Mouse (Mus musculus) forebrain, embryonic 10.5 days (tissue): ENCODE results near the gene Clip1. TPM values are rescaled to one million over a fixed set of nuclear protein-coding genes. Genes with fewer than 3 reads are reported as not detected.

Experiments
- DNase-seq: peaks from one replicate; pipeline ENCODE4 v3.0.0-alpha.2; 2017; ENCODE audit warnings: low spot score; ENCODE audit errors: extremely low spot score
- H3K27ac ChIP-seq: fragments of 300-500 bp; sonication (generic); 2 replicates; pipeline ENCODE4 v1.5.1; 2016; ENCODE audit warnings: mild to moderate bottlenecking
- H3K27me3 ChIP-seq: fragments of 300-500 bp; sonication (generic); 2 replicates; pipeline ENCODE4 v1.6.1; 2016; ENCODE audit warnings: mild to moderate bottlenecking; ENCODE audit not compliant: poor library complexity, severe bottlenecking
- H3K36me3 ChIP-seq: fragments of 300-500 bp; sonication (generic); replicated peaks from 2 replicates; pipeline ENCODE4 v1.6.1; 2016; ENCODE audit warnings: mild to moderate bottlenecking, moderate library complexity
- H3K4me1 ChIP-seq: fragments of 300-500 bp; sonication (generic); 2 replicates; pipeline ENCODE4 v1.6.1; 2016
- H3K4me3 ChIP-seq: fragments of 300-500 bp; sonication (generic); 2 replicates; pipeline ENCODE4 v1.5.1; 2016; ENCODE audit warnings: mild to moderate bottlenecking, moderate library complexity
- H3K9me3 ChIP-seq: fragments of 300-500 bp; sonication (generic); 2 replicates; pipeline ENCODE4 v1.6.1; 2016; ENCODE audit warnings: mild to moderate bottlenecking, moderate library complexity
- WGBS: fragments of 180-500 bp; shearing (Covaris S2); methylation state at CpG from one replicate; pipeline ENCODE4 v1.1.7; 2016; 5-methylcytosine and 5-hydroxymethylcytosine counted together
- polyA plus RNA-seq: library from polyadenylated mRNA; unstranded; fragments of >200 nt; fragmentation: Nextera tagmentation; extraction: Ambion mirVana; gene quantifications from 2 replicates; pipeline ENCODE4 v1.2.1, GENCODE M21; 2016

Gene Clip1
- polyA plus RNA-seq, 1 experiment from 2014 or later, result 55.8 TPM

GRCm38 (mm10) chr5:123572357-123573186 lies 111.8 kb downstream of the Clip1 start, which contains the start of gene Vps33a:
Vps33a (minus strand) TSS chr5:123573038.
- peak; percentile 99 for DNase-seq
- WGBS, result under 1% methylated on average over 54 of the region's 54 CpGs

DNA sequence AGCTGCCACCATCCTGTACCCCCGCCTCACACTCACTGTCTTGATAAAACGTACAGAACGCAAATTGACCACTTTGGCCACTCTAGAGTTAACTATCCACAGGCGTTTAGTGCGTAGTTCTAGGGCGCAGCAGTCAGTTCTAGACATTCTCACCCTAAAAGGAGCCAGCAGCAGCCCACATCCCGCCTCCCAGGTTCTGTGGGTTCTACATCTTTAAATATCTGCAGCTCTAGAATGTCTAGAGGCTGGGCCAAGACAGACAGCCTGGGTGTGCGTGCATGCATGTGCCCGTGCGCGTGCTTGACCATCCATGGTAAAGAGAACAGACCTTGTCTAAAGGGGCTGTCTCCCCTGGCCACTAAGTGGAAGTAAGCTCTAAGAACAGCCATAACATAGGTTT lies 123.3 kb downstream of the Clip1 start:
- peaks cover 94% of the 10 kb centered on the region for H3K36me3 ChIP-seq
- H3K4me1 ChIP-seq, result no peaks in the 10 kb centered on the region
- H3K4me3 ChIP-seq, result no peak overlapping the region
- no peaks in the 10 kb centered on the region for H3K9me3 ChIP-seq
- no peak for DNase-seq
- H3K27me3 ChIP-seq, result no peaks in the 10 kb centered on the region
- 94% methylated on average over 11 of the region's 11 CpGs for WGBS
- no peak overlapping the region for H3K27ac ChIP-seq

More at GRCm38 (mm10) chr5:123572357-123573186, 111.8 kb downstream of the Clip1 start, which contains the start of gene Vps33a:
- H3K36me3 ChIP-seq, result peaks cover 36% of the 10 kb centered on the region
- H3K9me3 ChIP-seq, result no peaks in the 10 kb centered on the region
- peak within 1 kb of the TSS; percentile 98 for H3K4me3 ChIP-seq
- H3K27ac ChIP-seq, result peak within 1 kb of the TSS; percentile 90
- peaks cover 13% of the 10 kb centered on the region for H3K4me1 ChIP-seq
- no peaks in the 10 kb centered on the region for H3K27me3 ChIP-seq

GRCm38 (mm10) chr5:123559588-123559987 lies 124.8 kb downstream of the Clip1 start:
- H3K4me1 ChIP-seq, result no peaks in the 10 kb centered on the region
- H3K9me3 ChIP-seq, result no peaks in the 10 kb centered on the region
- DNase-seq, result no peak
- peaks cover 89% of the 10 kb centered on the region for H3K36me3 ChIP-seq
- no peaks in the 10 kb centered on the region for H3K27me3 ChIP-seq
- H3K4me3 ChIP-seq, result no peak overlapping the region
- WGBS, result 93% methylated on average over 8 of the region's 8 CpGs
- no peak overlapping the region for H3K27ac ChIP-seq

GRCm38 (mm10) chr5:123556451-123556850 lies 128.0 kb downstream of the Clip1 start:
- H3K4me3 ChIP-seq, result no peak overlapping the region
- DNase-seq, result no peak
- no peaks in the 10 kb centered on the region for H3K4me1 ChIP-seq
- WGBS, result 70% methylated on average over 2 of the region's 2 CpGs
- H3K9me3 ChIP-seq, result no peaks in the 10 kb centered on the region
- H3K27ac ChIP-seq, result no peak overlapping the region
- no peaks in the 10 kb centered on the region for H3K27me3 ChIP-seq
- peaks cover 63% of the 10 kb centered on the region for H3K36me3 ChIP-seq

GRCm38 (mm10) chr5:123555693-123556092 lies 128.7 kb downstream of the Clip1 start:
- Histone ChIP-seq H3K36me3 (peaks cover 56% of the 10 kb centered on the region), H3K4me3 (no peak overlapping the region), H3K4me1 (no peaks in the 10 kb centered on the region), H3K27me3 (no peaks in the 10 kb centered on the region), H3K27ac (no peak overlapping the region), H3K9me3 (no peaks in the 10 kb centered on the region)
- no peak for DNase-seq
- 90% methylated on average over 7 of the region's 7 CpGs for WGBS

- no peaks in the 10 kb centered on the region for H3K27me3 ChIP-seq
- peaks cover 86% of the 10 kb centered on the region for H3K36me3 ChIP-seq
- no peak overlapping the region for H3K27ac ChIP-seq
- 95% methylated on average over 10 of the region's 10 CpGs for WGBS
- H3K9me3 ChIP-seq, result no peaks in the 10 kb centered on the region
- H3K4me1 ChIP-seq, result no peaks in the 10 kb centered on the region
- no peak for DNase-seq
- no peak overlapping the region for H3K4me3 ChIP-seq
Measured at GRCm38 (mm10) chr5:123533801-123534200, 150.6 kb downstream of the Clip1 start.

- Histone ChIP-seq H3K4me3 (no peak overlapping the region), H3K36me3 (peaks cover 74% of the 10 kb centered on the region), H3K9me3 (no peaks in the 10 kb centered on the region), H3K4me1 (no peaks in the 10 kb centered on the region), H3K27ac (no peak overlapping the region), H3K27me3 (0 out of 2 replicates have a peak, but pooled peaks cover 4% of the 10 kb centered on the region)
- WGBS, result 88% methylated on average over 8 of the region's 8 CpGs
- DNase-seq, result no peak
Measured at GRCm38 (mm10) chr5:123530056-123530455, 154.4 kb downstream of the Clip1 start.

GRCm38 (mm10) chr5:123528641-123529040 lies 155.8 kb downstream of the Clip1 start:
- Histone ChIP-seq H3K4me3 (no peak overlapping the region), H3K36me3 (peaks cover 61% of the 10 kb centered on the region), H3K9me3 (no peaks in the 10 kb centered on the region), H3K27ac (no peak overlapping the region), H3K27me3 (0 out of 2 replicates have a peak, but pooled peaks cover 4% of the 10 kb centered on the region), H3K4me1 (peaks cover 7% of the 10 kb centered on the region)
- no peak for DNase-seq
- WGBS, result 88% methylated on average over 7 of the region's 7 CpGs

Other genes with a start within 250 kb of the Clip1 start
- not detected in 2 replicates for gene Lrrc43, start 195.3 kb downstream of the Clip1 start, polyA plus RNA-seq
- not detected in 2 replicates for gene Il31, start 195.1 kb downstream of the Clip1 start, polyA plus RNA-seq
- gene B3gnt4, start 174.2 kb downstream of the Clip1 start, polyA plus RNA-seq, result 1.1 and 1.7 TPM in 2 replicates
- gene Diablo, start 160.4 kb downstream of the Clip1 start, polyA plus RNA-seq, result 148 TPM in 2 replicates
- gene Gm49027, start 159.1 kb downstream of the Clip1 start, polyA plus RNA-seq, result 0.47 TPM in 1 of 2 replicates, not detected in the other
- gene Vps33a, start 111.6 kb downstream of the Clip1 start, polyA plus RNA-seq, result 31.1 and 34.5 TPM in 2 replicates
- 90.6 and 92.2 TPM in 2 replicates for gene Zcchc8, start 36.5 kb upstream of the Clip1 start, polyA plus RNA-seq
- 130 and 137 TPM in 2 replicates for gene Rsrc2, start 64.8 kb upstream of the Clip1 start, polyA plus RNA-seq
- 51.3 and 52.1 TPM in 2 replicates for gene Kntc1, start 65.1 kb upstream of the Clip1 start, polyA plus RNA-seq
- not detected in 2 replicates for gene Hcar2, start 180.9 kb upstream of the Clip1 start, polyA plus RNA-seq
- not detected in 2 replicates for gene Hcar1, start 195.4 kb upstream of the Clip1 start, polyA plus RNA-seq
- 177 and 188 TPM in 2 replicates for gene Denr, start 222.6 kb upstream of the Clip1 start, polyA plus RNA-seq
- 1.7 TPM in 2 replicates for gene Gm43518, start 242.8 kb upstream of the Clip1 start, polyA plus RNA-seq
- 5.0 and 7.0 TPM in 2 replicates for gene Ccdc62, start 246.1 kb upstream of the Clip1 start, polyA plus RNA-seq